Mouse (Mus musculus) heart, adult 2 months (tissue): Measurements from ENCODE around the gene Alad. TPM values are rescaled to one million over a fixed set of nuclear protein-coding genes. Genes with fewer than 3 reads are reported as not detected.
"Not testable (repeated sequence)": the region's sequence is repeated elsewhere in the genome, so short reads cannot be mapped to it uniquely, and the experiment has no call there.

Experiments used
- DNase-seq, 2 experiments: peaks; one replicate each; pipeline ENCODE4 v3.0.0; 2021
- H3K27ac ChIP-seq: fragments of 200-600 bp; 2 replicates; pipeline ENCODE4 v1.8.1; 2022
- H3K27me3 ChIP-seq: fragments of 200-500 bp; 2 replicates; pipeline ENCODE4 v1.6.1; 2012; ENCODE audit warnings: mild to moderate bottlenecking, low read length, inconsistent platforms, mixed read lengths; ENCODE audit not compliant: control insufficient read depth, insufficient read depth
- H3K36me3 ChIP-seq: fragments of 200-500 bp; 2 replicates; pipeline ENCODE4 v1.6.1; 2012; ENCODE audit warnings: low read length, inconsistent platforms; ENCODE audit not compliant: control insufficient read depth, insufficient read depth
- H3K4me1 ChIP-seq: fragments of 200-500 bp; 2 replicates; pipeline ENCODE4 v1.6.1; 2011; ENCODE audit warnings: low read length; ENCODE audit not compliant: control insufficient read depth, insufficient read depth
- H3K4me3 ChIP-seq: fragments of 200-600 bp; 2 replicates; pipeline ENCODE4 v1.8.1; 2022
- H3K79me2 ChIP-seq: fragments of 200-500 bp; replicated peaks from 2 replicates; pipeline ENCODE4 v1.6.1; 2012; ENCODE audit warnings: mild to moderate bottlenecking, inconsistent platforms, low read length, moderate library complexity, mixed read lengths; ENCODE audit not compliant: control insufficient read depth, insufficient read depth
- H3K9ac ChIP-seq: fragments of 200-500 bp; 2 replicates; pipeline ENCODE4 v1.6.1; 2012; ENCODE audit warnings: low read depth, mild to moderate bottlenecking, control low read depth, inconsistent platforms, low read length, mixed read lengths
- CTCF ChIP-seq: fragments of 200-600 bp; IDR thresholded peaks from 2 replicates; pipeline ENCODE4 v1.8.1; 2022; ENCODE audit warnings: antibody characterized with exemption, mild to moderate bottlenecking, moderate library complexity
- EP300 ChIP-seq: fragments of 200-500 bp; IDR thresholded peaks from 2 replicates; pipeline ENCODE4 v1.6.1; 2011; ENCODE audit warnings: low read depth, low read length, control low read depth; ENCODE audit not compliant: insufficient read depth
- POLR2A ChIP-seq: fragments of 200-500 bp; IDR thresholded peaks from 2 replicates; pipeline ENCODE4 v1.6.1; 2011; ENCODE audit warnings: mild to moderate bottlenecking, low read depth, low read length, control low read depth; ENCODE audit not compliant: insufficient read depth
- WGBS: fragments of 180-500 bp; shearing (Covaris S2); methylation state at CpG from one replicate; pipeline ENCODE4 v1.1.7; 2018; 5-methylcytosine and 5-hydroxymethylcytosine counted together
- intact Hi-C: fragments of 180-260 bp; cut with DNase I; formaldehyde crosslinking; loops from one replicate; pipeline ENCODE4 v1.15.1; 2025
- polyA plus RNA-seq: library from polyadenylated mRNA; depleted of rRNA; stranded (reverse); fragments of >200 nt; gene quantifications from 2 replicates; pipeline ENCODE4 v1.2.3, GENCODE M21; 2012
- total RNA-seq, 2 experiments: library from RNA; stranded (reverse); gene quantifications; 2 replicates each; pipeline ENCODE4 v1.2.3; 2021

The Alad gene
- total and polyA plus RNA-seq, 3 experiments, result 65.6 to 126 (median 70.8) TPM

GRCm38 (mm10) chr4:62480709-62481605, 38.8 kb downstream of the Alad start:
- 32% methylated on average over 10 of the region's 10 CpGs for WGBS
- Histone ChIP-seq H3K4me1 (peaks cover 3% of the 10 kb centered on the region), H3K4me3 (no peak overlapping the region), H3K79me2 (no peaks in the 10 kb centered on the region), H3K36me3 (peaks cover 4% of the 10 kb centered on the region; the same call in 1 of the 2 replicates), H3K27ac (no peak overlapping the region), H3K27me3 (no peaks in the 10 kb centered on the region), H3K9ac (no peak overlapping the region)
- TF ChIP-seq CTCF (no peak), POLR2A (no peak), EP300 (no peak)
- intact Hi-C loops, result no loop called here
- DNase-seq, result peak in 1 of 2 experiments; percentile 13

- H3K36me3 ChIP-seq, result peaks cover 4% of the 10 kb centered on the region; the same call in 1 of the 2 replicates
- no peak within 1 kb of the TSS for H3K27ac ChIP-seq
- 4% methylated on average over 71 of the region's 71 CpGs for WGBS
- no peak for TF ChIP-seq POLR2A
- no peak for TF ChIP-seq EP300
- no peak for TF ChIP-seq CTCF
- intact Hi-C loops, result no loop called here
- peak within 1 kb of the TSS; percentile 44 for H3K9ac ChIP-seq
- peaks cover 3% of the 10 kb centered on the region for H3K4me1 ChIP-seq
- peak; percentile 42 to 45 for DNase-seq
- H3K4me3 ChIP-seq, result peak within 1 kb of the TSS; percentile 46
- no peaks in the 10 kb centered on the region for H3K79me2 ChIP-seq
- H3K27me3 ChIP-seq, result no peaks in the 10 kb centered on the region
These were observed 39.6 kb downstream of the Alad start, which contains the start of gene Bspry for GRCm38 (mm10) chr4:62479937-62480708. TSS of gene Bspry (plus strand) at chr4:62480053.

- TF ChIP-seq CTCF, result peak; percentile 57
These were observed 40.2 kb downstream of the Alad start for GRCm38 (mm10) chr4:62479593-62479936.

DNA sequence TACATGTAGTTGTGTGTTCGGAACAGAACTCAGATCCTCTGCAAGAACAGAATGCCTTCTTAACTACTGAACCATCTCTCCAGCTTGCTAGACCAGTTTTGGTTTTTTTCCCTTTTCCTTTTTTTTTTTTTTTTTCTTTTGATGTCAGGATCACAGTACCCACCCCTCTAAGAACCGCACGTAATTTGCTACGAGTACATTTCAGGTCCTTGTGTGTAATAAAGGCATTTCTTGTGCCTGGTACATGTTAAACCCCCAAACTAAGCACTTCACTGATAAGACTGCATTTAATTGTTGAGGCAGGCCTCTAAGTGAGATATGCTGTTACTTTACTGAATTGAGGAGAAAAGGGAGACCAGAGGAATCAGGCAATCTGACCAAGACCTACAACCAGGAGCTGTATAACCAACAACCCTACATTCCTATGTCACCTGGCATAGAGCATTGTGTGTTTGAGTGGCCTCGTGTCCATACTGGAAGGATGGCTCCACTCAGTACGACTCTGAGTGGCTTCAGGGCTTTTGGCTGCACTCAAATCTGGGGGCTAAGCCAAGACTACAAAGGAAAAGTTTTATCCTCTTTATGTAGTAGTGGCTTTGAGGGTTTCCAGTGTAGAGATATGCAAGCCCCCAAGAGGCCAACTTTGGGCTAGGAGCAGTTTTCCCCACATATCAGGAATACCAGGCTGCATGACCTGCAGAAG, 42.0 kb downstream of the Alad start:
- Histone ChIP-seq H3K4me3 (no peak overlapping the region), H3K9ac (no peak overlapping the region), H3K27ac (no peak overlapping the region), H3K36me3 (peaks cover 4% of the 10 kb centered on the region; the same call in 1 of the 2 replicates), H3K79me2 (no peaks in the 10 kb centered on the region), H3K4me1 (peaks cover 3% of the 10 kb centered on the region), H3K27me3 (no peaks in the 10 kb centered on the region)
- TF ChIP-seq EP300, result no peak
- no peak for TF ChIP-seq POLR2A
- no peak for TF ChIP-seq CTCF
- no peak for DNase-seq
- intact Hi-C loops, result no loop called here
- 88% methylated on average over 6 of the region's 6 CpGs for WGBS

More at GRCm38 (mm10) chr4:62479593-62479936, 40.2 kb downstream of the Alad start:
- H3K79me2 ChIP-seq, H3K27me3 ChIP-seq, DNase-seq, H3K27ac ChIP-seq, H3K4me1 ChIP-seq, intact Hi-C loops, H3K36me3 ChIP-seq: not testable (repeated sequence)
- H3K9ac ChIP-seq, result peak overlapping the region; percentile 43; the same call in 1 of the 2 replicates
- H3K4me3 ChIP-seq, result peak overlapping the region; percentile 46
- 11% methylated on average over 11 of the region's 11 CpGs for WGBS

GRCm38 (mm10) chr4:62475793-62476192, 43.9 kb downstream of the Alad start:
- no peak overlapping the region for H3K4me3 ChIP-seq
- no peaks in the 10 kb centered on the region for H3K79me2 ChIP-seq
- no peak for TF ChIP-seq CTCF
- WGBS, result 84% methylated on average over 6 of the region's 6 CpGs
- peaks cover 3% of the 10 kb centered on the region for H3K4me1 ChIP-seq
- intact Hi-C loops, result no loop called here
- no peak for DNase-seq
- no peaks in the 10 kb centered on the region for H3K27me3 ChIP-seq
- no peak overlapping the region for H3K9ac ChIP-seq
- no peak overlapping the region for H3K27ac ChIP-seq
- peaks cover 4% of the 10 kb centered on the region; the same call in 1 of the 2 replicates for H3K36me3 ChIP-seq
